Mouse (Mus musculus) heart, postnatal 0 days (tissue): Measurements from ENCODE around the gene Nek9. TPM values are rescaled to one million over a fixed set of nuclear protein-coding genes. Genes with fewer than 3 reads are reported as not detected.

Source experiments
- ATAC-seq: fragments of 200-750 bp; cut with Nextera tagmentation; 2 replicates; pipeline ENCODE4 v1.8.0; 2017; ENCODE audit warnings: low read depth, moderate number of reproducible peaks, moderate library complexity; ENCODE audit not compliant: insufficient read depth
- DNase-seq: peaks from one replicate; pipeline ENCODE4 v3.0.0-alpha.2; 2016; ENCODE audit warnings: low spot score
- H3K27ac ChIP-seq: fragments of 300-500 bp; sonication (generic); 2 replicates; pipeline ENCODE4 v1.5.1; 2014; ENCODE audit warnings: low read depth, mild to moderate bottlenecking
- H3K27me3 ChIP-seq: fragments of 300-500 bp; sonication (generic); 2 replicates; pipeline ENCODE4 v1.6.1; 2014; ENCODE audit warnings: low read length, mixed read lengths; ENCODE audit not compliant: control insufficient read depth, insufficient read depth
- H3K36me3 ChIP-seq: fragments of 300-500 bp; sonication (generic); replicated peaks from 2 replicates; pipeline ENCODE4 v1.6.1; 2014; ENCODE audit warnings: low read length, mixed read lengths; ENCODE audit not compliant: control insufficient read depth, insufficient read depth
- H3K4me1 ChIP-seq: fragments of 300-500 bp; sonication (generic); 2 replicates; pipeline ENCODE4 v1.6.1; 2014; ENCODE audit warnings: antibody characterized with exemption; ENCODE audit not compliant: control insufficient read depth, insufficient read depth
- H3K4me2 ChIP-seq: fragments of 300-500 bp; sonication (generic); 2 replicates; pipeline ENCODE4 v1.6.1; 2014; ENCODE audit warnings: low read depth, mild to moderate bottlenecking, low read length, moderate library complexity
- H3K4me3 ChIP-seq: fragments of 300-500 bp; sonication (generic); 2 replicates; pipeline ENCODE4 v1.5.1; 2014; ENCODE audit warnings: low read depth, low read length
- H3K9ac ChIP-seq: fragments of 300-500 bp; sonication (generic); replicated peaks from 2 replicates; pipeline ENCODE4 v1.6.1; 2014; ENCODE audit warnings: low read depth, low read length, mixed read lengths
- H3K9me3 ChIP-seq: fragments of 300-500 bp; sonication (generic); replicated peaks from 2 replicates; pipeline ENCODE4 v1.6.1; 2016; ENCODE audit warnings: low read length; ENCODE audit not compliant: control insufficient read depth
- CTCF ChIP-seq: IDR thresholded peaks from 2 replicates; pipeline ENCODE4 v1.5.1; 2016; ENCODE audit warnings: antibody characterized with exemption, control low read depth, low read depth
- EP300 ChIP-seq: IDR thresholded peaks from 2 replicates; pipeline ENCODE4 v1.6.1; 2016; ENCODE audit warnings: antibody characterized with exemption, low read depth
- WGBS: fragments of 180-500 bp; shearing (Covaris S2); extraction: QIAGEN DNeasy Blood & Tissue Kit; methylation state at CpG from one replicate; pipeline ENCODE4 v1.1.7; 2014; 5-methylcytosine and 5-hydroxymethylcytosine counted together
- polyA plus RNA-seq: library from polyadenylated mRNA; unstranded; fragments of >200 nt; fragmentation: Nextera tagmentation; extraction: Ambion mirVana; gene quantifications from 2 replicates; pipeline ENCODE4 v1.2.1, GENCODE M21; 2015
- total RNA-seq: library from RNA; depleted of rRNA; stranded (reverse); fragments of >200 nt; gene quantifications from 2 replicates; pipeline ENCODE4 v1.2.3, GENCODE M21; 2014; ENCODE audit warnings: low replicate concordance

Nek9 gene
- total and polyA plus RNA-seq, 2 experiments from 2014 or later: 14.2 to 45.2 TPM

DNA sequence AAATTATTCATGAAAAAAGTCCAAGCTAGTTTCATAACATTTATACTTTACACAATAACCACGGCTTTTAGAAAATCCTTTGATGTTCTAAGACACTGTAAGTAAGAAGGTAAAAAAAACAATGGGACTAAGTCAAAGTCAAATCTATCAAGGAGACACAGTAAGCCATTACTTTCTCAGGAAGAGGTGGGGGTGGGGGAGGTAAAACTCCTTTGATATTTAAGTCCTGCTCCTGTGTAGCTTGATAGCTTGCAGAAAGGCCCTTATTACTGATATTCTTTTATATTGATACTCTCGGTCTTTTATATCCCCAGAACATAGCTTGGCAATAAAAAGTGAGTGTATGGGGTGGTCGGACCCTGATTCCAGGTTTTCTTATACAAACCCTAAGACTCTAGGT is 69.3 kb downstream of the Nek9 start:
- H3K4me2 ChIP-seq: peak overlapping the region; percentile 59
- peak overlapping the region; percentile 53 for H3K9ac ChIP-seq
- peak overlapping the region; percentile 60 for H3K4me3 ChIP-seq
- H3K27me3 ChIP-seq: no peaks in the 10 kb centered on the region
- H3K4me1 ChIP-seq: no peaks in the 10 kb centered on the region
- no peak for DNase-seq
- 0 out of 2 replicates have a peak, but pooled peaks cover 3% of the 10 kb centered on the region for H3K36me3 ChIP-seq
- no peak for ATAC-seq
- H3K27ac ChIP-seq: peak overlapping the region; percentile 28
- H3K9me3 ChIP-seq: no peaks in the 10 kb centered on the region
- no peak for TF ChIP-seq EP300
- TF ChIP-seq CTCF: no peak
- 52% methylated on average over 3 of the region's 3 CpGs for WGBS

GRCm38 (mm10) chr12:85266248-85266647 is 72.9 kb downstream of the Nek9 start:
- Histone ChIP-seq H3K9ac (no peak overlapping the region), H3K36me3 (no peaks in the 10 kb centered on the region), H3K9me3 (no peaks in the 10 kb centered on the region), H3K27ac (no peak overlapping the region), H3K4me3 (no peak overlapping the region), H3K27me3 (no peaks in the 10 kb centered on the region), H3K4me1 (peaks cover 6% of the 10 kb centered on the region; the same call in 1 of the 2 replicates), H3K4me2 (no peak overlapping the region)
- 74% methylated on average over 3 of the region's 3 CpGs for WGBS
- ATAC-seq (no peak), DNase-seq (no peak)
- TF ChIP-seq EP300 (no peak), CTCF (no peak)

DNA sequence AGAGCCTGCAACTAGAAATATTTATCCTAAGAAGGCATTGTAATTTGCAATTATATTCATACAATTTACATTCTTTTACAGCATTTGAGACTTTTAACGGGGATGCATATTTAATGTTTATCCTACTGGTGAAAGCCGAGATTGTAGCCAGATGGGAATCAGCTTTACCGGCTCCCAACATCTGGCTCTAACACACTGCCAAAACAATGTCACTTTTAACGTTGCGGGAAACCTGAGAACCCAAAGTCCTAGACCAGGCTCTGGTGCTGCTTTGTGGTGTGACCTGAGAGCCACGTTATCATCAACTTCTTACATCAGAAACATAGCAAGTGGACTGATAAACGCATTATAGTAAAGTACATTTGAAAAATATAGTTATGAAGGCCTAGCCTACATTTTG is 74.2 kb downstream of the Nek9 start:
- H3K4me1 ChIP-seq: peaks cover 6% of the 10 kb centered on the region; the same call in 1 of the 2 replicates
- no peak overlapping the region for H3K9ac ChIP-seq
- H3K4me3 ChIP-seq: no peak overlapping the region
- H3K4me2 ChIP-seq: no peak overlapping the region
- WGBS: 45% methylated on average over 7 of the region's 7 CpGs
- H3K27me3 ChIP-seq: no peaks in the 10 kb centered on the region
- no peaks in the 10 kb centered on the region for H3K9me3 ChIP-seq
- no peak for ATAC-seq
- no peak overlapping the region for H3K27ac ChIP-seq
- 0 out of 2 replicates have a peak, but pooled peaks cover 8% of the 10 kb centered on the region for H3K36me3 ChIP-seq
- DNase-seq: no peak
- TF ChIP-seq CTCF (no peak), EP300 (no peak)

- no peaks in the 10 kb centered on the region for H3K27me3 ChIP-seq
- WGBS: 54% methylated on average over 8 of the region's 8 CpGs
- no peak for DNase-seq
- no peak overlapping the region for H3K4me3 ChIP-seq
- H3K4me1 ChIP-seq: peaks cover 6% of the 10 kb centered on the region; the same call in 1 of the 2 replicates
- TF ChIP-seq EP300: no peak
- no peak for TF ChIP-seq CTCF
- ATAC-seq: no peak
- H3K9me3 ChIP-seq: no peaks in the 10 kb centered on the region
- H3K27ac ChIP-seq: no peak overlapping the region
- H3K4me2 ChIP-seq: no peak overlapping the region
- H3K9ac ChIP-seq: no peak overlapping the region
- H3K36me3 ChIP-seq: 0 out of 2 replicates have a peak, but pooled peaks cover 9% of the 10 kb centered on the region
Measured at GRCm38 (mm10) chr12:85264531-85264930, 74.6 kb downstream of the Nek9 start.

DNA sequence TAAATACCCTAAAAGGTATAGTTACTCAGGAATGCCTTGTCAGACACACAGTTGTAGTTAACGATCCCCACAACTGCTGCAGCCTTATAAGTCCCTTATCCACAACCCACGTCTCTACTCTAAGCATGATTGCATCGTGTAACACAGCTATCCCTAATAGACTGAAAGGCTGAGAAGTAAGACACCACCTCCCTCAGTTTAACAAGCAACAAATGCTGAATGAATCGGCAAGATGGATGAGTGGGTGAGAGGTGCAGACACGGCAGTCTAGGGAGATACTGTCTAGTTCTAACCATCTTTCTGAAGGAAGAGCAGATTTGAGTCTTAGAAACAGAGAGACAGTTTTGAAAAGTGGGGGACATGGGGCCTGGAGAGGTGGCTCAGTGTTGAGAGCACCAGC is 76.0 kb downstream of the Nek9 start:
- ATAC-seq (no peak), DNase-seq (no peak)
- Histone ChIP-seq H3K27ac (no peak overlapping the region), H3K9me3 (no peaks in the 10 kb centered on the region), H3K4me1 (peaks cover 6% of the 10 kb centered on the region; the same call in 1 of the 2 replicates), H3K4me3 (no peak overlapping the region), H3K27me3 (no peaks in the 10 kb centered on the region), H3K4me2 (no peak overlapping the region), H3K36me3 (0 out of 2 replicates have a peak, but pooled peaks cover 18% of the 10 kb centered on the region), H3K9ac (no peak overlapping the region)
- no peak for TF ChIP-seq CTCF
- no peak for TF ChIP-seq EP300
- 77% methylated on average over 5 of the region's 5 CpGs for WGBS

GRCm38 (mm10) chr12:85262489-85262888 is 76.7 kb downstream of the Nek9 start:
- no peak overlapping the region for H3K4me3 ChIP-seq
- no peak for TF ChIP-seq CTCF
- no peak for TF ChIP-seq EP300
- DNase-seq: peak; percentile 25
- H3K4me2 ChIP-seq: no peak overlapping the region
- no peak overlapping the region for H3K9ac ChIP-seq
- no peak overlapping the region for H3K27ac ChIP-seq
- no peaks in the 10 kb centered on the region for H3K27me3 ChIP-seq
- H3K36me3 ChIP-seq: 0 out of 2 replicates have a peak, but pooled peaks cover 18% of the 10 kb centered on the region
- ATAC-seq: no peak; the same call in 1 of the 2 replicates
- WGBS: 70% methylated on average over 10 of the region's 10 CpGs
- H3K4me1 ChIP-seq: peaks cover 6% of the 10 kb centered on the region; the same call in 1 of the 2 replicates
- no peaks in the 10 kb centered on the region for H3K9me3 ChIP-seq
